Mouse (Mus musculus): ENCODE data around the gene Cdc42ep4.

Cdc42ep4 gene

DNA sequence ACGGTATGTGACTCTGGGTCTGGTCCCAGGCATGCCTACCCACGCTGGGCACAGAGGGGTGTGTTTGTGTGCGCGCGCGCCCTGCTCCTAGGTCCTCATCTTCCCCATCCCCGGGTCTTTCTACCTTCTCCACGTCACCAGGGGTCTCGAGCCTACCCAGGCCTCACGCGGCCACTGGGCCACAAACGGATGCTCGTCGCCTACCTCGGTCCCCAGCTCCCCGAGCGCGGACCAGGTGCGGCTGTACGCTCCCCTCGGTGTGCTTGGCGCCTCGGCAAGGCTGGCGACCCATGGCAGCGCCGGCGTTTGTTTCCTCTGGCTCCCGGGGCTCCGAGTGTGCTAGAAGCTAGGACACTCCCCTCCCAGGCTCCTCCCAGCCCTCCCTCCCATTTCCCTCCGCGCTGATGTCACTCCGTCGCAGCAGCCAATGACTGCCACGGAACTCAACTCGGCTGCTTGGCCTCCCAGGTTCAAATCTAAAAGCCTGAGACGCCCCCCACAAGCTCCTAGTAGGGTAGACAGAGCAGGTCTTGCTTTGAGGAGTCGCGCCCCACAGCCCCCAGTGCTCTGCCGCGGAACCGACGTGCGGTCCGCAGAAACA is at the start of gene Cdc42ep4:
Gene Cdc42ep4, minus strand, starts transcription at position 398 of the 601 bp plus-strand sequence.
- DNase-seq (ENCODE audit: low spot score), result peak; percentile 37

- no peak for DNase-seq (ENCODE audit: low spot score)
Measured at GRCm38 (mm10) chr11:113800026-113800425, 48.3 kb upstream of the Cdc42ep4 start.

DNA sequence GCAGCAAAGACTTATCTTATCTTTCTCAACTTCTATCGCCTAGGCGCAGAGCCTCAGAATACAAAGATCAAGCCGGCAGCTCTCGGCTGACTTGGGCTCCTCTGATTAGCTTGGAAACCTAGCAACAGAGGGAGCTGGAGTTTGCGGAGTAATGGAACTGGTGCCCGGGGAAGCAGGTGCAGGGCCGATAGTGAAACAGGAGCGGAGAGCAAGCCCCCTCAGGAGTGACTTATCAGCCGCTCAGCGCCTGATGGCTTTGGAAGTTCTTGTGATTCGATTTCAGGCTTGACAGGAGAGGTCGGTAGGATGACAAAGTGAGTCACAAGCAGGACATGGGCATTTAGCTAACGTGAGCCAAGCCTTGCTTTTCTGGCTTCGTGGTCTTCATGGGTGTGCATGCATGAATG is 47.4 kb upstream of the Cdc42ep4 start:
- DNase-seq (ENCODE audit: low spot score), result no peak

DNA sequence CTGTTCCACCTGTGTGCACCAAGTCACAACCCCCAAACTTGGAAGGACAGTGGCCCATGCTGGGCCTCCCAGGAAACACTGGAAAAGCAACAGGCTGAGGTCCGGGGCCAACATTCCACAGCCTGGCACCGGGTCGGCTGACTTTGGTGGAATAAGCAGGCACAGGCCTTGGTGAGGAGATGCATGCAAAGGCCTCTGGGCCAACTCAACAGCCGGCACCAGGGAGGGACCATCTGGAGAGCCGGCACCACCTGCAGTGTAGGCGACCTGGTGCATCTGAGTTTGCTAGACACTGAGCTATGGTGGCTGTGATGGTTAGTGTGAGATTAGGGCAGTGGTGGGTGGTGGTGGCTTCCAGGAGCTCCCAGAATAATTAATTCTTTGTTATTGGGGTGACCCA is 46.3 kb upstream of the Cdc42ep4 start:
- peak; percentile 58 for DNase-seq (ENCODE audit: low spot score)

- DNase-seq (ENCODE audit: low spot score), result no peak
Measured at GRCm38 (mm10) chr11:113797014-113797983, 45.6 kb upstream of the Cdc42ep4 start.

DNA sequence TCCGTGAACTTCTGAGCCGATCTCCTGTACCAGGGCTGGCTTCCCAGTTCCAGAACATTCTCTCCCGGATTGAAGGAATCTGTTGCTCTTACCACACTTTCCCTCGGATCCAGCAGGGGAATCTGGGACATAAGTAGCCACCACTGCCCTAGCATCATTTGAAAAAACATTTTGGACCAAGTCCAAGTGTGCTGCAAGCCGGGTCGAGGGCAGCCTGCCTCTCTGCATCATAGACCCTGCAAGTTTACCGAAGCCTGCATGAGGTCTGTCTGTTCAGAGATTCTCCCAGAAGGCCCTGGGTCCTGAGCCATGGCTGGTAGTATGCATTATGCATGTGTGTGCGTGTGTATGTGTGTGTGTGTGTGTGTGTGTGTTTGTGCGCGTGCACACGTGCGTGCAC is 44.2 kb upstream of the Cdc42ep4 start:
- DNase-seq (ENCODE audit: low spot score), result no peak

GRCm38 (mm10) chr11:113791357-113792215 is 39.9 kb upstream of the Cdc42ep4 start:
- DNase-seq (ENCODE audit: low spot score), result no peak

DNA sequence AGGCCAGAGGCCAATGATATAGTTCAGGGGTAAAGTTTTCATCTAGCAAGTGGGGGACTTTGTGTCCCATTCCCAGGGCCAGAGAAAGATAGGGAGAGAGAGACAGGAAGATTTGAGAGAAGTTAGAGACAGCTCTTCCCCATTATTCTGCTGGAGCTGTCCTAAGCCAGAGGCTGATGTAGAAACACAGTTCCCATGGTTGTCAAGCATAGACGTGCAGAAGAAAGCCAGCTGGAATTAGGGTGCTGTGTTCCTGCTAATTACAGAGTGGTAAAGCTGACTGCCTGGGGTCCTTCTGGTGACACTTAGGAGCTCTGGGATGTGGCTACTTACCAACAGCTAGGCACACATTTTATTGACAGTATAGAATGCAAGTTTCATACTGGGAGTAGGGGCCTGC is 37.4 kb upstream of the Cdc42ep4 start:
- no peak for DNase-seq (ENCODE audit: low spot score)

DNA sequence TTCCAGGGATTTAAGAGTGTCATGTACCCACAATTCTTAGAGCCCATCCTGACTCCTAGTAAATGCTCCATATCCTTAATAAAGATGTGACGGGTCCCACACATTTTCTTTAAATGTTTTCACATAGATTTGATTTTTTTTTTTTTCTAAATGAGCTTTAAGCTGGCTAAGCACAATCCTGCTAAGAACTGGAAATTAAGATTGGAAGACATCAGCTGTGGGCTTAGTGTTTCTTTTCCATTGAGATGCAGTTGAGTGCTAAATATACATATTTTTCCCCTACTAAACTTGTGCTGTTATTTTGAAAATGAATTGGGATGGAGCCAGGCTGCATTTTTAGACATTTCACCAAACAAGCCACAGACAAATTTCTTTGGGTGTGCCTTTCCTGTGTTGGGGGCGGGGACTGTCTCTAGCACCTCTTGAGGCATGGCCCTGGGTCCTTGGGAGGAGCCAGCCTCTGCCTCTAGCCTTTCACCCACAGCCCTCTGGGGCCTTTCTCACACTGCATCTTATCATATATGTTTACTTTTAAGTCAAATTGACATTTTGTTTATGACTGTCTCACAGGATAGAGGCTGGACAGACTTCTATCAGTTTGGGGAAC is 36.6 kb upstream of the Cdc42ep4 start:
- no peak for DNase-seq (ENCODE audit: low spot score)

- no peak for DNase-seq (ENCODE audit: low spot score)
Measured at GRCm38 (mm10) chr11:113787432-113788182, 35.9 kb upstream of the Cdc42ep4 start.

GRCm38 (mm10) chr11:113787009-113787408 is 35.3 kb upstream of the Cdc42ep4 start:
- no peak for DNase-seq (ENCODE audit: low spot score)

DNA sequence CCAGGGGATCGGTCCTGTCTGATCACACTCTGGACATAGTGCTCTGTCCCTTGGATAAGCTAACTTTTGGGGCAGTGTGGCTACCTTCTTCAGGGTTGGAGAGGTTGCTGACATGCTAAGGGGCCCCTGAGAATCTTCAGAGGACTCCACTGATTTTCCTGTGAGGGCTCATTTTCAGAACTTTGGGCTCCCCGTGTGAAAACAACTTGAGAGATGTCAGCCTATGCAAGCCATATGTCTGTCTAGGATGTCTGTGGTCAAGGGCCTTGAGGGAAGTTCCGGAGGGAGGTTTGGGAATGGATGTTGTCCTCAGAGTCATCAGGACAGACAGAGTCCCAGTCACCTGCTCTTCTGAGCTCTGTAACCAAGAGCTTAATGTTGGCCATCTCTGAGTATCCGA is 34.7 kb upstream of the Cdc42ep4 start:
- DNase-seq (ENCODE audit: low spot score), result no peak

DNA sequence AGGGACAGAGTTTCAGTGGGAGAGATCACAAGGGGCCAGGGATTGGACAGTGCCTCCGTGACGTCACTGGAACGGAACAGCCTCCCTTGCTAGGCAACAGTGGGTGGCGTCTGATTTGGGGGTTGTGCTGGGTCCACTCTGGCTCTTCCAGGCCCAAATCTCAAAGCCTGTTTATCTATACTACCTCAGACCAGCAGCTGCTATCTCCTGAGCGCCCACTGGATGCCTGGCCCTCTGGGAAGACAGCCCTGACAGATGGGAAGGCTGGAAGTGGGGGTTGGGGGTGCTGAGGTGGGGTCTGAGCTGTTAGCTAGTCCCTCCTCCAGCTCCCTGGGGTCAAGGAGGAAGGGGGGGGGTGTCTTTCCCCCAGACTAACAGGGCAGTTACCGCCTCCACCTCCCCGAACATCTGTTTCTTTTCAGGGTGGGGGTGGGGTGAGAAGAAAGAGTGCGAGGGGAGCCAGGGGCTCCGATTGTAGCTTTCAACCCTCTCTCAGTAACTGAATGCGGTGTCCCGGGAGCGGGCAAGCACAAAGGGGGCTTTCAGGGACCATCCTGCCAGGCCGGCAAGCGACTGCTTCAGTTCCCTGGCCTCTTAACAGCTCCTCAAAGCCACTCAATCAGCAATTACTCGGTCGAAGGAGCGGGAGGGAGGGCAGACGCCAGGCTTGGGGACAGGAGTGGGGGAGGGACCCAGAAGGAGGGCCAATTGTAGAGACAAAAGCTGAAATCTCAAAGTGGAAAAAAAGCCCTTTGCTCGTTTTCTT is 33.9 kb upstream of the Cdc42ep4 start:
- no peak for DNase-seq (ENCODE audit: low spot score)

DNA sequence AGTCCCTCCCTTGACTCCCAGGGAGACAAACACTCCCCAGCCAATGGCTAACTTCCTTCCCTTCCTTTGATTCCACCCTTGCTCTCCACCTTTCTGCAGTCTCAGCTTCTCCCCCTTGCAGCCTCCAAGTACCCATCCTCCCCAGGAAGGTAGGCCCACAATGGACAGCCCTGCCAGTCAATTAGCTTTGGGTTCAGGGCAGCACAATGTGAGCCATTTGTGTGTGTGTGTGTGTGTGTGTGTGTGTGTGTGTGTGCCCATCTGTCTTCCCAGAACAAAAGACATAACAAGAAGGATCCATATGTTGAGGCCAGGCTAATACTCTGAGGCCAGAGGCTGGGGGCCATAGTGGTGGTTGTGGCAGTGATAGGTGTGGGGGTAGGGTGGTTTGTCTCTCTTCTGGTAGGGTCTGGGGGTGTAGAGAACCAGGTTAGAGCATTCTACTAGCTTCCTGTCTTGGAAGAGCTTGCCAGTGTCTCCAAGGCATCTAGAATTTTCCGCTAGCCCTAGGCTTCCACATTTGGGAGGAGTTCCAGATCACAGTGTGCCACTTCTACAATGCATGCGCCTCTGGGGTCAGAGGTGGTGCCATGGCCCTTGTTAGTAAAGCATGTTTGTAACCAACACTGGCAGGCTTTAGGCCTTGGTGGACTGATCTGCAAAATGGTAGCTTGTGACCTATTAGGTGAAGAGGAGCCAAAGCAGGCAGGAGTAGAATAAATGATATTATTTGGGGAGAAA is 33.1 kb upstream of the Cdc42ep4 start:
- no peak for DNase-seq (ENCODE audit: low spot score)

GRCm38 (mm10) chr11:113782496-113782895 is 30.8 kb upstream of the Cdc42ep4 start:
- DNase-seq (ENCODE audit: low spot score), result no peak

GRCm38 (mm10) chr11:113782006-113782405 is 30.3 kb upstream of the Cdc42ep4 start:
- no peak for DNase-seq (ENCODE audit: low spot score)

- DNase-seq (ENCODE audit: low spot score), result no peak
Measured at GRCm38 (mm10) chr11:113779680-113780041, 28.0 kb upstream of the Cdc42ep4 start.

- DNase-seq (ENCODE audit: low spot score), result no peak
Measured at GRCm38 (mm10) chr11:113778733-113779679, 27.3 kb upstream of the Cdc42ep4 start.
